Mouse (Mus musculus): ENCODE measurements around the gene Rab27a. TPM values are rescaled to one million over a fixed set of nuclear protein-coding genes. Genes with fewer than 3 reads are reported as not detected.

Gene Rab27a
- total RNA-seq, 2 experiments from 2014 or later: 4.2 to 4.7 TPM

DNA sequence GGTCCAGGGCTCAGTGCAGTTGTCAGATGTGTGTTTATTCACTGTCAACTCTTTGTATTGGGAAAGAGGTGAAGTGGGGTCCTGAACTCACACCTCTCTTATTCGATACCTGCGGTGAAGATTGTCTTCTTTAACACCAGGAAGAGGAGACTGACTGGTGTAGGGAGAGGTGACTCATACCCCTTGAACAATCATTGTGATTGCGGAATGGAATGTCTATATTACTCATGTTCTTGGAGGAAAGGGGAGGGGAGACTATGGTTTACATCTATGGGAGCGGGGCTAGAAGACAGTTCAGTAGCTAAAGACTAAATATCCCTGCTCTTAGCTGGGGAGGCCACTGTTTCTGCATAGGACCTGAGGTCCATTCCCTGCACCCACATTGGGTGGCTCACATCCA is 85.9 kb downstream of the Rab27a start:
- intact Hi-C loops (cut with DNase I): no loop called here

DNA sequence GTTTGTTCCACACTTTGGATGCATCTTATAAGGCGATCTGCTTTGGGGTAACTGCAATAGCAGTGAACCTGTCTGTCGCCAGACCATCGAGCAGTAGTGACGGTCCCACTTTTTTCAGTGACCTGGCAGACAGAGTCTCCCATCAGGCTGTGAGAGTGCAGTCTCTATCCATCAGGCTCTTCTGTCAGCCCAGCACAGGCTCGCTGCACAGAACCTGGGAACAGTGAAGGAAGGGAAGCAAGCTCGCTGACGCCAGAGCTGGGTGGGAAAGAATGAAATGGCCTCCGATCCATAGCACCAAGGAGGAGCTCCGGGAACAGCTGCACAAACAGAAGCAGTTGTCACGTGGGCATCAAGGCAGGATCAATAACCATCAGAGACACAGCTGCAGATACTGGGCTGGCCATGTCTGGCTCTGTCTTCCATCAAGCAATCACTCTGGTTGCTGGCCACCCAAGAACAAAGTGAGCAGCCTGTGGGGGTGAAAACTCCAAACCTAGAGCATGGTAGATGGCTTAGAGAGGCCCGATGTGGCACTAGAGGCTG is 92.8 kb downstream of the Rab27a start:
- DNase-seq (ENCODE audit: low spot score): no peak
- intact Hi-C loops (cut with DNase I): no loop called here

More for the DNA sequence above, 85.9 kb downstream of the Rab27a start:
- DNase-seq (ENCODE audit: low spot score): no peak

Small RNA genes lying within 50 kb of the gene (microRNA-seq; reads per million reads assigned to microRNA genes)
- not detected for gene Gm27353

Other genes with a start within 250 kb of the Rab27a start
- gene Prtg, start 238.0 kb upstream of the Rab27a start, total RNA-seq (2021): under 1 TPM; 0.08 to 0.45 TPM
- 10 to 100 TPM in 1 of 2 experiments, 1 to 10 TPM in 1; 10.0 to 10.9 TPM for gene Pygo1, start 119.2 kb upstream of the Rab27a start, total RNA-seq (2021)
- under 1 TPM; 0.36 to 0.62 TPM for gene Dyx1c1, start 86.1 kb upstream of the Rab27a start, total RNA-seq (2021)
- gene Gm44503, start 86.0 kb upstream of the Rab27a start, total RNA-seq (2021): under 1 TPM in 1 of 2 experiments, not detected in 1; 0.56 TPM
- gene Ccpg1os, start 59.5 kb upstream of the Rab27a start, total RNA-seq (2021): 1 to 10 TPM; 6.9 to 7.8 TPM
- 10 to 100 TPM; 72.3 to 82.8 TPM for gene Ccpg1, start 59.4 kb upstream of the Rab27a start, total RNA-seq (2021)
- gene Pigb, start 4.5 kb upstream of the Rab27a start, total RNA-seq (2021): 1 to 10 TPM; 2.2 to 2.5 TPM
- not detected for gene Khdc3, start 57.0 kb downstream of the Rab27a start, total RNA-seq (2021)
- not detected for gene Gm20509, start 57.6 kb downstream of the Rab27a start, total RNA-seq (2021)
- gene Rsl24d1, start 68.6 kb downstream of the Rab27a start, total RNA-seq (2021): 10 to 100 TPM; 52.2 to 55.6 TPM

Data from heart, postnatal 25 days (tissue).